ENCODE assay signal across 4 mouse cellular contexts in genomic region chr3:46486091-46486490, GRCm38 (mm10).
DNase-seq lines count a peak whose midpoint lies in the region.

No protein-coding gene starts in this region.

- peak; percentile 81 for DNase-seq in ES-CJ7 (ENCODE audit: low read depth, low spot score)
- peak; percentile 83 for DNase-seq in R1 (ENCODE audit: low read depth, low spot score)
- peak; percentile 7 for DNase-seq in WW6 (ENCODE audit: low read depth, low spot score)
- DNase-seq in ZHBTc4 (ENCODE audit: low read depth, low spot score) = peak; percentile 56

Comparison
In these comparisons a context has a peak if more than half of its experiments do, and no peak if none do; other contexts are left out.
1. Peak in every context shown above with its lines: DNase-seq.
2. DNase-seq: peak in every context shown above with its lines; median percentile 83 in R1; 81 in ES-CJ7; 56 in ZHBTc4; 7 in WW6.